Mouse (Mus musculus): ENCODE measurements around the gene Plekhm3. TPM values are rescaled to one million over a fixed set of nuclear protein-coding genes. Genes with fewer than 3 reads are reported as not detected.

Gene Plekhm3
- polyA plus RNA-seq (2014; fragmentation: Illumina TruSeq; extraction: RNeasy Lipid Tissue Mini Kit (QIAGEN cat#74804); ENCODE audit: low read depth, low replicate concordance) = 2.0 TPM

GRCm38 (mm10) chr1:64956479-64956961 is at the start of gene Plekhm3:
Plekhm3 (minus strand) TSS chr1:64956824.

GRCm38 (mm10) chr1:64737502-64738179 is 219.0 kb downstream of the Plekhm3 start, which contains the start of gene Fzd5:
Fzd5 (minus strand) TSS chr1:64737751.

Other genes with a start within 250 kb of the Plekhm3 start
- gene Fzd5, start 219.1 kb downstream of the Plekhm3 start, polyA plus RNA-seq (2014; fragmentation: Illumina TruSeq; extraction: RNeasy Lipid Tissue Mini Kit (QIAGEN cat#74804); ENCODE audit: low read depth, low replicate concordance) = 5.3 TPM
- gene Akr1cl, start 75.9 kb upstream of the Plekhm3 start, polyA plus RNA-seq (2014; fragmentation: Illumina TruSeq; extraction: RNeasy Lipid Tissue Mini Kit (QIAGEN cat#74804); ENCODE audit: low read depth, low replicate concordance) = not detected
- not detected for gene Cryge, start 94.3 kb upstream of the Plekhm3 start, polyA plus RNA-seq (2014; fragmentation: Illumina TruSeq; extraction: RNeasy Lipid Tissue Mini Kit (QIAGEN cat#74804); ENCODE audit: low read depth, low replicate concordance)
- gene Crygd, start 106.6 kb upstream of the Plekhm3 start, polyA plus RNA-seq (2014; fragmentation: Illumina TruSeq; extraction: RNeasy Lipid Tissue Mini Kit (QIAGEN cat#74804); ENCODE audit: low read depth, low replicate concordance) = not detected
- gene Crygc, start 116.9 kb upstream of the Plekhm3 start, polyA plus RNA-seq (2014; fragmentation: Illumina TruSeq; extraction: RNeasy Lipid Tissue Mini Kit (QIAGEN cat#74804); ENCODE audit: low read depth, low replicate concordance) = not detected
- gene Crygb, start 125.5 kb upstream of the Plekhm3 start, polyA plus RNA-seq (2014; fragmentation: Illumina TruSeq; extraction: RNeasy Lipid Tissue Mini Kit (QIAGEN cat#74804); ENCODE audit: low read depth, low replicate concordance) = not detected
- not detected for gene Cryga, start 146.5 kb upstream of the Plekhm3 start, polyA plus RNA-seq (2014; fragmentation: Illumina TruSeq; extraction: RNeasy Lipid Tissue Mini Kit (QIAGEN cat#74804); ENCODE audit: low read depth, low replicate concordance)
- not detected for gene Gm28845, start 162.7 kb upstream of the Plekhm3 start, polyA plus RNA-seq (2014; fragmentation: Illumina TruSeq; extraction: RNeasy Lipid Tissue Mini Kit (QIAGEN cat#74804); ENCODE audit: low read depth, low replicate concordance)
- 189 TPM for gene D630023F18Rik, start 166.4 kb upstream of the Plekhm3 start, polyA plus RNA-seq (2014; fragmentation: Illumina TruSeq; extraction: RNeasy Lipid Tissue Mini Kit (QIAGEN cat#74804); ENCODE audit: low read depth, low replicate concordance)
- 1,602 TPM for gene Idh1, start 229.7 kb upstream of the Plekhm3 start, polyA plus RNA-seq (2014; fragmentation: Illumina TruSeq; extraction: RNeasy Lipid Tissue Mini Kit (QIAGEN cat#74804); ENCODE audit: low read depth, low replicate concordance)
- 22.3 TPM for gene Pikfyve, start 229.9 kb upstream of the Plekhm3 start, polyA plus RNA-seq (2014; fragmentation: Illumina TruSeq; extraction: RNeasy Lipid Tissue Mini Kit (QIAGEN cat#74804); ENCODE audit: low read depth, low replicate concordance)